Mouse (Mus musculus) embryonic fibroblast, embryonic 13.5 days (primary cell): ENCODE data around the gene Gm6993.

Experiments
- CTCF ChIP-seq: IDR thresholded peaks from 2 replicates; pipeline ENCODE4 v1.5.1; 2011; ENCODE audit warnings: mild to moderate bottlenecking, control low read depth, low read length, moderate library complexity, borderline replicate concordance; ENCODE audit not compliant: insufficient read depth
- POLR2A ChIP-seq: IDR thresholded peaks from 2 replicates; pipeline ENCODE4 v1.6.1; 2011; ENCODE audit warnings: low read depth, mild to moderate bottlenecking, control low read depth, low read length, moderate library complexity

DNA sequence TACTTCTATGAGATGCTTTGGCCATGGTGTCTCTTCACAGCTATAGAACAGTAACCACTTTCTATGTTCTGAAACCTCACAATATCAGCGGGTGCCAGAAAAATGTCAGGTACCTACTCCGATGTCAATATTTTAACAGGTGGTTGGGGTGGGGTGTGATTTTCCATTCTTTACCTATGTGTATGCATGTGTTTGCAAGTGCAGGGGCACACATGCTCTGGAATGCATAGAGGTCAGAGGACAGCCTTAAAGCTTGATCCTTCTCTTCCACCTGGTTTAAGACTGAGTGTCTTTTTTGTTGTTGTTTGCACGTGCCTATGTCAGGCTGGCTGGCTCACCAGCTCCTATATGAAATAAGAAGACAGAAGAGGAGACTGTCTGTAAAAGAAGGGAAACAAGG is 13.4 kb upstream of the Gm6993 start:
- TF ChIP-seq POLR2A = no peak
- no peak for TF ChIP-seq CTCF
